Mouse (Mus musculus) bone marrow macrophage, adult 2 months (primary cell): ENCODE results near the gene Brd3os.

Experiments used
- CTCF ChIP-seq: IDR thresholded peaks from 2 replicates; pipeline ENCODE4 v1.5.1; 2012; ENCODE audit warnings: low read depth, mild to moderate bottlenecking, low read length, moderate library complexity
- POLR2A ChIP-seq: IDR thresholded peaks from 2 replicates; pipeline ENCODE4 v1.6.1; 2012; ENCODE audit warnings: mild to moderate bottlenecking, low read depth, low read length, borderline replicate concordance

DNA sequence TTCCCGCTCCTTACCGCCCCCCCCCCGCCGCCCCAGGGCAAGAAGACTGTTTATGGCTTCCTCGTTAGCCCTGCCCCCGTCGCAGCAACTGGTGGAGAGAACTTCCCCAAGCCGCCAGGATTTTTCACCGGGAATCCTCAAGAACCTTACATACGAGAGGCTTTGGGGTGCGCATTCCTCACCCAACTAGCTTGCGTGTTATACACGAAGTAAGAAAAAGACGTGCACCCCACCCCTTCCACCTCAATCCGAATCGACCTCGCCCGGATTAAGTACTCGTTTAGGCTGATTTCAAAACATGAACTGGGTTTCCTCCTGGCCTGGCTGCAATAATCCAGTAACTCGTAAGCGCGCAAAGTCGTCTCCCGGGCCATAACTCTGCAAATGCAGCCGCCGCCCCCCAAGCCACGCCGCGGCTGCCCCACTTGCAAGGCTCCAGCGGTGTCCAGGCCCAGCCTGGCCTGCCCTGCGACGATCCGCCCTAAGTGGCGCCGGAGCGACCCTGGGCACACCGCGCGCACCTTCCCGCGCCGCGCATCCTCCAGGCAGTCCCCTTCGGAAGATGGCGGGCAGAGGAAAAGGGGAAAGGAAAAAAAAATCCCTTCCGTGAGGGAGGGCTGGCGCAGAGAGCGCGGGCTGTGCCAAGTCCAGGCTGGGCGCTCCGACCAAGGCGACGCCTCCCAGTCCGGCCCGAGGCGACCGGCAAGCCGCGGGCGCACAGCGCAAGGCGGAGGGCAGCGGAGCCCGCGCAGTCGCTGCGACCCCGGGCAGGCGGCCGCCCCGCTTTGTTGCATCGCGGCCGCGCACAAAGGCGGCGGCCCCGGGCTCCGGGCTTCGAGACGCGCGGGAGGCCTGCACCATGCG, 32.7 kb downstream of the Brd3os start:
- TF ChIP-seq CTCF (no peak), POLR2A (no peak)
